Comparison of ENCODE assay signal across 8 mouse cellular contexts in the genomic region with DNA sequence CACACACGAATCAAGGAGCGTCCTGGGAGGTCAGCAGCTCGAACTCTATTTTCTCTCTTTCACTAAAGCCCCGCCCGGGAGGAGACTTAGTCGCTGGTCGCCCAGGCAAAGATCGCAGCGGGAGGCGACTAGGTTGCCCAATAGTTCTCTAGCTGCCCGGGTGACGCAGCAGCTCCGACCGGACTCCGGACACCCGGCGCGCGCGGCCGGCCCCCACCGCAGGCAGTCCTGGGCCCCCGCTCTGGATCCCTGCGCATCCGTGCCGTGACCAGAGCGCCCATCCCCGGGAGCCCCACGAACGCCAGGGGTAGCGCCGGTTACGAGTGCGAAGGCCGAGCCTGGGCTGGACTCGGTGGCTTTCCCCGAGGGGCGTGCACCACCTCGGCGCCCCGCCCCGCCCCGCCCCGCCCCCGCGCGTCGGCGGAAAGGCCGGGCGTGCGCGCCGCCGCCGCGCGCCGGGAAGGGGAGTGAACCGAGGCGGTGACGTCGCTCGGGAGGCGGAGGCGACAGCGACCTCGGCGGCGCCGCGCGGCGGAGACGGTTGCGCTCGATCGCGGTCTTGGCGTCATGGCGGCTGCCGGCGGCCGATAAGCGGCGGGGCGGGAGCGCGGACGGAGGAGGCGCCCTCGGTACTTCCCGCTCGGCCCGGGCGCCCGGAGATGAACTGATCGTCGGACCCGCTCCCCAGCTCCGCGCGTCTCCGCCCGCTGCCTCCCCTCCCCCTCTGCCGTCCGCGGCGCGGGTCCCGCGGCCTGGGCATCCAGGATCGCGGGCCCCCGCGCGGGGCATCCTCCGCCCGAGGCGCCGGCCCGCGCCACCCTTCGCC. TPM values are rescaled to one million over a fixed set of nuclear protein-coding genes. Genes with fewer than 3 reads are reported as not detected.
DNase-seq lines count a peak whose midpoint lies in the region; ATAC-seq lines count a peak whose summit lies in the region.

TSS of gene Chd1 (plus strand) at position 493 of the 826 bp plus-strand sequence.

- peaks cover 9% of the 10 kb centered on the region for H3K36me3 ChIP-seq in hindbrain, embryonic 15.5 days
- no peaks in the 10 kb centered on the region for H3K36me3 ChIP-seq in macrophage (ENCODE audit: inconsistent target)

- H3K9me3 ChIP-seq in hindbrain, embryonic 15.5 days: no peaks in the 10 kb centered on the region

- under 1% methylated on average over 86 of the region's 124 CpGs for WGBS in hindbrain, embryonic 15.5 days
- WGBS in macrophage (ENCODE audit: missing documents): under 1% methylated on average over 64 of the region's 124 CpGs

- H3K27ac ChIP-seq in hindbrain, embryonic 15.5 days (replicated peaks): peak within 1 kb of the TSS; percentile 92
- peak within 1 kb of the TSS; percentile 76 for H3K27ac ChIP-seq in macrophage

- DNase-seq in T-cell, adult 2 months (ENCODE audit: low spot score): peak; percentile 80
- DNase-seq in cerebellum, postnatal 36 days: peak; percentile 93 to 95
- peak; percentile 84 to 85 for DNase-seq in frontal cortex, postnatal 36 days (ENCODE audit: low spot score in 2 of 2)
- DNase-seq in left cerebral cortex, adult 18-20 months (ENCODE audit: low spot score in 2 of 2): peak; percentile 82 to 88
- peak; percentile 87 for DNase-seq in right cerebral cortex, adult 18-20 months
- peak; percentile 55 for DNase-seq in urinary bladder, postnatal 10 days (ENCODE audit: low spot score)

- peaks cover 42% of the 10 kb centered on the region for H3K79me2 ChIP-seq in macrophage (ENCODE audit: inconsistent target)

- H3K4me3 ChIP-seq in hindbrain, embryonic 15.5 days: peak within 1 kb of the TSS; percentile 80
- H3K4me3 ChIP-seq in macrophage (ENCODE audit: inconsistent target): peak within 1 kb of the TSS; percentile 97

- peaks cover 32% of the 10 kb centered on the region for H3K4me1 ChIP-seq in hindbrain, embryonic 15.5 days (replicated peaks)

- peak within 1 kb of the TSS; percentile 79 for H3K4me2 ChIP-seq in hindbrain, embryonic 15.5 days

- peak within 1 kb of the TSS; percentile 75 for H3K9ac ChIP-seq in hindbrain, embryonic 15.5 days

- no peaks in the 10 kb centered on the region for H3K27me3 ChIP-seq in hindbrain, embryonic 15.5 days

- peak; percentile 93 for ATAC-seq in hindbrain, embryonic 15.5 days (ENCODE audit: low FRiP score, low read depth)

RNA-seq across cellular contexts. Expression of gene Chd1, which starts in this region (rescaled TPM):
- 16.6 and 18.0 TPM in 2 replicates for polyA plus RNA-seq in hindbrain, embryonic 15.5 days (2015; fragmentation: Nextera tagmentation; extraction: Ambion mirVana)
- 10 to 100 TPM; 21.8 to 24.4 TPM for total RNA-seq in left cerebral cortex, adult 18-20 months (2021)
- 100 to 1,000 TPM in 11 of 26 experiments, 10 to 100 TPM in 15; 66.8 to 194 (median 93.5) TPM for total RNA-seq in macrophage (2018; cell fraction: chromatin; rRNA removed)
- total RNA-seq in macrophage (2018; cell fraction: cytosol; rRNA removed): 10 to 100 TPM; 19.5 to 43.3 (median 26.0) TPM
- 100 to 1,000 TPM in 1 of 26 experiments, 10 to 100 TPM in 25; 41.1 to 147 (median 51.5) TPM for total RNA-seq in macrophage (2018; cell fraction: nucleus; rRNA removed)
- polyA plus RNA-seq in macrophage (2018): 15.8 to 24.4 TPM (median 18.6 TPM) in 3 replicates

Comparison
In these comparisons a context has a peak if more than half of its experiments do, and no peak if none do; other contexts are left out.
1. Peak in every context shown above with its lines: DNase-seq, ATAC-seq, H3K4me3 ChIP-seq and H3K27ac ChIP-seq.